Mouse (Mus musculus): ENCODE measurements at regions not wholly inside any gene's neighbourhood (a gene's known extent, or its start where the extent isn't known, plus 50 kb on each side); places are given as distances from the start of the nearest gene placed in this dataset.

DNA sequence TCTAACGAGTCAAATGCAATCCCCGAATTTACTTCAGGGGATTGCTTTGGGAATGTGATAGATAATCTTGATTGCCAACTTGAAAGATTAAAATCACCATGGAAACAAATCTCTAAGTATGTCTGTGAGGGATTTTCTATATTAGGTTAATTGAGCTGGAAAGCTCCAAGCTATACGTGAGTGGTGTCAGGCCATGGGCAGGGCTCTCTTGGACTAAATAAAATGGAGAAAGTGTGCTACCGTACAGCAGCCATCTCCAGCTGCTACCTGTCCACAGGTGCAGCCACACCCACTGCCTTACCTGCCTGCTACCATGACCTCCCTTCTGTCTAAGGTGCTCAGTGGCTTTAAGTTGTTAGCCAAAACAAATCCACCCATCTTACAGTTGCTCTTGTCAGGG, 345.0 kb upstream of the Sphkap start:
- WGBS (ENCODE audit: insufficient replicate concordance) = 67% methylated on average over 4 of the region's 4 CpGs
- Histone ChIP-seq H3K4me1 (no peaks in the 10 kb centered on the region), H3K27me3 (replicated peaks) (no peaks in the 10 kb centered on the region), H3K9me3 (replicated peaks) (no peaks in the 10 kb centered on the region), H3K9ac (no peak overlapping the region), H3K4me2 (no peak overlapping the region), H3K27ac (no peak overlapping the region), H3K4me3 (no peak overlapping the region), H3K36me3 (no peaks in the 10 kb centered on the region)
- ATAC-seq = no peak

DNA sequence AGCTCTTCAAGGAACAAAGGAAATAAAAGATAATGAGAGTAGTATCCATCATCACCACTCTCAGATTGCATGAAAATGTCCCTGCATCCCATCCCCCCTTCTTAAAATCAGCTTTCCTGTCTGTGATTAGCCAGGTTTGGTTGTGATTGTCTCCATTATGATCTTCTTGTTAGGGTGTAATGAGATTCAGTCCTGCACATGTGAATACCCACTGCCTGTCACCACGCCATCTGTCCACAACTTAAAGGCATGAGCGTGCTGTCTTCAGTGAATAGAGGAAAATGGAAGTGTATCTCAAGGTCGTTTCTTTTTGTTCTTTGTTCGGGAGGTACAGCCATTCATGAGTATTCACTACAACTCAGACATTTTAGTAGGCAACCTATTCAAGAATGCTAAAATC, 341.0 kb upstream of the Sphkap start:
- H3K36me3 ChIP-seq = no peaks in the 10 kb centered on the region
- no peak overlapping the region for H3K4me3 ChIP-seq
- H3K27ac ChIP-seq = no peak overlapping the region
- no peaks in the 10 kb centered on the region for H3K9me3 ChIP-seq (replicated peaks)
- H3K4me1 ChIP-seq = no peaks in the 10 kb centered on the region
- no peak for ATAC-seq
- no peak overlapping the region for H3K4me2 ChIP-seq
- no peak overlapping the region for H3K9ac ChIP-seq
- WGBS (ENCODE audit: insufficient replicate concordance) = 65% methylated on average over 4 of the region's 4 CpGs
- H3K27me3 ChIP-seq (replicated peaks) = no peaks in the 10 kb centered on the region

DNA sequence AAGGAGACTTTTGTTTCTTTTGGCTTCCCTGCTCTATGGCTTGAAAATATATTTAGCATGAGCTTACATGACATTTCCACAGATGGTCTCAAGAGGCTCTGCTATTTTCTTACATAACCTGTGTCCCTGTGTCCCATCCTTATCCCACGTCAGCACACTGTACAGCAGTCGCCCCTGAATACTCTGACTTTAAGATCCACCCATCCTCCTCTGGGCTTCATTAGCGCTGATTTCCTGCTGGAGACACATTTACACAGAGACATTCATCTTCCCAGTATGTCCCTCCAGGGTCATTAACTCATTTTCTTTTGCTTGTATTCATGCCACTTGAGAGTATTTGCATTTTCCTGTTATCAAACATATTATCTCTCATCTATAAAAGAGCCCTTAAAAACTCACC, 340.1 kb upstream of the Sphkap start:
- Histone ChIP-seq H3K27me3 (replicated peaks) (no peaks in the 10 kb centered on the region), H3K4me3 (no peak overlapping the region), H3K9ac (no peak overlapping the region), H3K27ac (no peak overlapping the region), H3K4me2 (no peak overlapping the region), H3K36me3 (no peaks in the 10 kb centered on the region), H3K9me3 (replicated peaks) (no peaks in the 10 kb centered on the region), H3K4me1 (no peaks in the 10 kb centered on the region)
- WGBS (ENCODE audit: insufficient replicate concordance) = 64% methylated on average over 3 of the region's 3 CpGs
- no peak for ATAC-seq

DNA sequence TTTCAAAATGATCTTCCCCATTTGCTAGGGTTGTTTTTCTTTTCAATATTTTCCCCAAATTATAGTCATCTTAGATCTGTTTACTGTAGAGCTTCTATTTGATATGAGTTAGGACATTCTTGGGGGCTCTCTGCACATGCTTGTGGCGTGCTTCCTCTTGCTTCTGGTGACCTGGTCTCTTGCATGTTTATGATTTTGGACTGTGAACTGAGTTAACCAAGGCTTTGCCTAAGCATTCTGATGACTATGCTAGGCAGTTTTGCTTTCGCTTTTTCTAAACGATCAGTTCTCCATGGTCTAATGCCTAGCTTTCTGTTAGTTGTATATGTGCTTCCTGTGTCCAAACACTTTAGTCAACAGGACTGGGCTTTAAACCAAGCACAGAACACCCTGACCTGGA, 339.4 kb upstream of the Sphkap start:
- H3K27me3 ChIP-seq (replicated peaks) = no peaks in the 10 kb centered on the region

DNA sequence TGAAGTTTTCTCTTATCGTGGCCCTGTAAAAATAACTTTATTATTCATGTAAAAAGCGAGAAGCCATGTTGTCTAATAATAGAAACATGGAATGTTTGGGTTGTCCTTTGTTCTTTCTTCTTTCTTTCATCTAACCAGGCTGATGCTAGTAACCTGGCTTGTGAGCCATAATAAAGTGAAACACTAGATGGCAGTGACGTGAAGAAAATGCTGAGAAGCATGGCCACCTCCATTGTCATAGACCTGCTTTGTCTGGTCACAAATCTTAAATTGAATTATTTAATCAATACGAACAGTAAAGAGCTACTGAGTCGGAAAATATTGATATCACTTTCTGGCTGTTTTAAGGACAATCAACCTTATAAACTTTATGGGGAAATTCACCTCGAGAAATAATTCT, 338.0 kb upstream of the Sphkap start:
- no peak overlapping the region for H3K4me2 ChIP-seq
- no peak overlapping the region for H3K9ac ChIP-seq
- no peaks in the 10 kb centered on the region for H3K36me3 ChIP-seq
- no peaks in the 10 kb centered on the region for H3K27me3 ChIP-seq (replicated peaks)
- WGBS (ENCODE audit: insufficient replicate concordance) = 26% methylated on average over 6 of the region's 6 CpGs
- no peak overlapping the region for H3K4me3 ChIP-seq
- ATAC-seq = no peak
- no peak overlapping the region for H3K27ac ChIP-seq
- H3K9me3 ChIP-seq (replicated peaks) = no peaks in the 10 kb centered on the region
- no peaks in the 10 kb centered on the region for H3K4me1 ChIP-seq

More for the DNA sequence above, 339.4 kb upstream of the Sphkap start:
- H3K36me3 ChIP-seq = no peaks in the 10 kb centered on the region
- no peak overlapping the region for H3K4me2 ChIP-seq
- no peaks in the 10 kb centered on the region for H3K4me1 ChIP-seq
- no peak overlapping the region for H3K27ac ChIP-seq
- H3K9me3 ChIP-seq (replicated peaks) = no peaks in the 10 kb centered on the region
- WGBS (ENCODE audit: insufficient replicate concordance) = 61% methylated on average over 3 of the region's 3 CpGs
- H3K9ac ChIP-seq = no peak overlapping the region
- H3K4me3 ChIP-seq = no peak overlapping the region
- no peak for ATAC-seq

DNA sequence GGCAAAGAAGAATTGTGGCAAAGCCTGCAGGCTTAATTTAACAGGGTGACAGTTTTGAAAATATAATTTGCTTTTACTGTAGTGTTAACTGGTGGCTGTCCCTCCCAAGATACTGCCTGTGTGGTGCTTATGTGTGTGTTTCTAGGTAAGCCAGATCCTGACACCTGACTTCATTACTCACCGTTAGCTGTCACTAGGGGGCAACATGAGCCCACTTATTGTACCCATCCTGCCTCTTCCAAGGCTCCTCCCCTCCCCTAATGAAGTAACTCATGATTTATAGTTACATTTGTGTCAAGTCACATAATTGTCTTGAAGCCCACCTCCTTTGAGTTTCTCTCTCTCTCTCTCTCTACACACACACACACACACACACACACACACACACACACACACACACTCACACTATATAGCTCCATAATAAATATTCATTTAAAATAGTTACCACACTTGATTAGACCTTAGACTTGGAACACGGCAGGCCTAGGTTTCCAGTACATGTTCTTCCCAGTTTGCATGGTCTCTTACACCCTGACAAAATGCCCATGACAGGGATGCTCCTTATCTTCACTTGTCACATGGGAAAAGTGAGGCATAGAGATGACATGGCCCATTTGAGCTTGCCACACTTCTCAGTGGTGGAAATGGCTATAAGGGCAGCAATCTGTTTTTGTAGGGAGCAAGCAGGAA, 328.6 kb upstream of the Sphkap start:
- no peaks in the 10 kb centered on the region for H3K9me3 ChIP-seq (replicated peaks)
- ATAC-seq = no peak
- no peak overlapping the region for H3K4me2 ChIP-seq
- 27% methylated on average over 2 of the region's 2 CpGs for WGBS (ENCODE audit: insufficient replicate concordance)
- H3K27me3 ChIP-seq (replicated peaks) = no peaks in the 10 kb centered on the region
- H3K4me3 ChIP-seq = no peak overlapping the region
- no peak overlapping the region for H3K9ac ChIP-seq
- H3K36me3 ChIP-seq = no peaks in the 10 kb centered on the region
- H3K27ac ChIP-seq = no peak overlapping the region
- no peaks in the 10 kb centered on the region for H3K4me1 ChIP-seq

DNA sequence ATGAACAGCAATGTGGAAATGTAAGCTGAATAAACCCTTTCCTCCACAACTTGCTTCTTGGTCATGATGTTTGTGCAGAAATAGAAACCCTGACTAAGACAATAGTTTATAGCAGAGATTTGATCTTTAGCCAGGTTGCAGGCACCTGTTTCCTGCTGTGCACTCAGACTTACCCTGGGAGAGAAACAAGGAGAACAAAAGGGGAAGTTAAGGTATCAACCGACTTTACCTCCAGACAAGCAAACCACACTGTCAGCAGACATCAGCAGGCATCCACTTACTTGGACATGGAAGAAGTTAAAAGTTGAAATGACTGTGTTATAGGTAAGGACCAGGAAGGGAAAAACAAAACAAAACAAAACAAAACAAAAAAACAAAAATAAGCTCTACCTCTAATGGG, 323.7 kb upstream of the Sphkap start:
- 26% methylated on average over 1 of the region's 1 CpGs for WGBS (ENCODE audit: insufficient replicate concordance)
- Histone ChIP-seq H3K4me3 (no peak overlapping the region), H3K9ac (no peak overlapping the region), H3K9me3 (replicated peaks) (no peaks in the 10 kb centered on the region), H3K27me3 (replicated peaks) (no peaks in the 10 kb centered on the region), H3K36me3 (no peaks in the 10 kb centered on the region), H3K27ac (no peak overlapping the region), H3K4me2 (no peak overlapping the region), H3K4me1 (no peaks in the 10 kb centered on the region)
- no peak for ATAC-seq

DNA sequence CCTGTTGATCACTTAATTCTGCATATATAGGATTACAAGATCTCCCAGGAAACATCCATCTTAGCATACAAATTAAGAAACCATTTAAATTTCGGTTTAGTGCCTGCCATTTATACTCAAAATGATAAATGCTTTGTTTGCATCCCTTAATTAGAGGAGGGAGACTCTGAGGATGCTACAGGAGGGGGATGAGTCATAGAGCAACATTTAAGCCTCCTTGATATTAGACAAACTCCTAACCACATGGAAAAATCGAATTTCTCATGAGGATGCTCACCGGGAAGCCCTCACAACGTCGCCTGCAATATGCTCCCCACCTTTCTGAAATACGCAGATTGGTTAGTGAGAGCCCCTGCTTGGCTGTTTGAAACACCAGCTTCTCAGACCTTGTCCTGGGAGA, 320.8 kb upstream of the Sphkap start:
- no peak for ATAC-seq
- H3K9ac ChIP-seq = no peak overlapping the region
- 67% methylated on average over 6 of the region's 6 CpGs for WGBS (ENCODE audit: insufficient replicate concordance)
- H3K27ac ChIP-seq = no peak overlapping the region
- H3K4me2 ChIP-seq = no peak overlapping the region
- H3K36me3 ChIP-seq = no peaks in the 10 kb centered on the region
- H3K4me3 ChIP-seq = no peak overlapping the region
- H3K4me1 ChIP-seq = no peaks in the 10 kb centered on the region
- H3K27me3 ChIP-seq (replicated peaks) = no peaks in the 10 kb centered on the region
- H3K9me3 ChIP-seq (replicated peaks) = no peaks in the 10 kb centered on the region

DNA sequence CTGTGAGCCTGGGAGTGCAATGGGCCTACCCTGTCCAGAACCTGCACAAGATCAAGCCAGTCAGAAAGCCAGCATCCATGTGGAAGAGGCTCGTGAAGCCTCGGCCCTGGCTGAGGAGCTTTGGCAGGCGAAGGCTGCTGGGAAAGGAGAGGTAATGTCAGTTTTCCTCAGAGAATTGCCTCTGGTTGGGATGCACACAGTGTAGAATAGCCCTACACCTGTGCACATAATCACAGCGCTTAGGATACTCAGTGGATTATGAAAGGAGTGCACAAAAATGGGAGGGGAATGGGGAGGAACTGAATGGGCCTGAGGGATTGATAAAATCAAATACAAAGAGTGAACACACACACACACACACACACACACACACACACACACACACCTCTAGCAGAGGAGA, 319.9 kb upstream of the Sphkap start:
- no peak overlapping the region for H3K4me2 ChIP-seq
- H3K36me3 ChIP-seq = no peaks in the 10 kb centered on the region
- no peaks in the 10 kb centered on the region for H3K27me3 ChIP-seq (replicated peaks)
- H3K9ac ChIP-seq = no peak overlapping the region
- no peak for ATAC-seq
- no peaks in the 10 kb centered on the region for H3K9me3 ChIP-seq (replicated peaks)
- H3K27ac ChIP-seq = no peak overlapping the region
- no peaks in the 10 kb centered on the region for H3K4me1 ChIP-seq
- no peak overlapping the region for H3K4me3 ChIP-seq
- WGBS (ENCODE audit: insufficient replicate concordance) = 77% methylated on average over 4 of the region's 4 CpGs

DNA sequence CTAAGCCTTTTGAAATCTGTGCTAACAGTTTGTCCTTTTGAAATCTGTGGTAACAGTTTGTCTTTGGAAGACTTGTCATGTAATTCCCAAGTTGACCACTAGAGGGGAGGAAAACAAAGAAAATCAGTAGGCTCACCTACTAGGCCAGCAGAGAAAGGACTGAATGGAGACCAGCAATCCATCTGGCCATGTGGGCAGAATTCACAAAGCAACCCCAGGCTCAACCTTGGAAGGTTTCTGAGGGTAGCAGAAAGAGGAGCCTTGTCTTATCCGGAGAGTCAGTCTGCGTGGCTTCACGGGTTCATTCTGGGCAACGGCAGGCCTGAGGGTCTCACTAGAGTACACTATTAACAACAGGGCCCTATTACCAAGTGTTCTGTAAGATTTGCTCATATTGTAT, 319.2 kb upstream of the Sphkap start:
- Histone ChIP-seq H3K4me2 (no peak overlapping the region), H3K9ac (no peak overlapping the region), H3K27me3 (replicated peaks) (no peaks in the 10 kb centered on the region), H3K36me3 (no peaks in the 10 kb centered on the region), H3K9me3 (replicated peaks) (no peaks in the 10 kb centered on the region), H3K4me1 (no peaks in the 10 kb centered on the region), H3K4me3 (no peak overlapping the region), H3K27ac (no peak overlapping the region)
- 73% methylated on average over 4 of the region's 4 CpGs for WGBS (ENCODE audit: insufficient replicate concordance)
- no peak for ATAC-seq

DNA sequence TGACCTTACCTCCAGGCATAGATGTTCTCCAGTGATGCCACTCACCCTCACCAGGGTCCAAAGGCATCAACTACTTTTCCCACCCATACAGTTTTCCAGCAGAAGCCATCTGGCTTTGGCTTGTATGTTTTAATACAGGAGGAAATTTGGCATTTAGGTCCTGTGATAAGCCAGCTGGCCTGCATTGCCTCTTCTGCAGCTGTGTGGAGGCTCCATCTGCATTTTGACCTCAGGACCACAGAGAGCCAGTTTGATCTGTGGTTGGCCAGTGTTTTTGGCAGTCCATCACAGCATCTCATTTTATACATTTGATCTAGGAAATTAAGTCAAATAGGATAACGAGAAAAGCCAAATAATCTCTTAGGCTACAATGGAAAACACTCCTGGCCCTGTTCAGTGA, 315.1 kb upstream of the Sphkap start:
- ATAC-seq = no peak
- Histone ChIP-seq H3K9me3 (replicated peaks) (no peaks in the 10 kb centered on the region), H3K27me3 (replicated peaks) (no peaks in the 10 kb centered on the region), H3K4me2 (no peak overlapping the region), H3K36me3 (no peaks in the 10 kb centered on the region), H3K9ac (no peak overlapping the region), H3K4me3 (no peak overlapping the region), H3K4me1 (no peaks in the 10 kb centered on the region), H3K27ac (no peak overlapping the region)
- WGBS (ENCODE audit: insufficient replicate concordance) = 35% methylated on average over 1 of the region's 1 CpGs

DNA sequence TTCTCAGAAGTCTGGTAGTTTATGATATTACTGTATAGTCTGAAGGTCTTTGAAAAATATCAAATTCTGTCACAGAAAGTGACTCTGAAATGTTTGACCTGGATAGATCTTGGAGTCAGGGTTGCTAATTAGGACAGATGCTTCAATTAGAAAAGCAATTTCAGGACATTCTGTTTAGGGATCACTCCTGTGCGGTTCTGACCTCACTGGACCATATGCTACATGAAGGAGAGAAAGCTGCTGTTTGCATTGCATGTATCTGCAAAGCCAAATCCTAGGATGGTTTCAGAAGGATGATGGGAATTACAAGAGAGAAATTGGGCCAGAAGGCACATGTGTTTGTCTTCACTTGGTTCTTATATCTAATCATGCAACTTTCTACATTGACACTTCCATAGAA, 312.2 kb upstream of the Sphkap start:
- no peaks in the 10 kb centered on the region for H3K36me3 ChIP-seq
- H3K9me3 ChIP-seq (replicated peaks) = no peaks in the 10 kb centered on the region
- no peaks in the 10 kb centered on the region for H3K4me1 ChIP-seq
- H3K27ac ChIP-seq = no peak overlapping the region
- no peak for ATAC-seq
- no peak overlapping the region for H3K4me3 ChIP-seq
- 67% methylated on average over 1 of the region's 1 CpGs for WGBS (ENCODE audit: insufficient replicate concordance)
- H3K27me3 ChIP-seq (replicated peaks) = no peaks in the 10 kb centered on the region
- no peak overlapping the region for H3K4me2 ChIP-seq
- no peak overlapping the region for H3K9ac ChIP-seq

DNA sequence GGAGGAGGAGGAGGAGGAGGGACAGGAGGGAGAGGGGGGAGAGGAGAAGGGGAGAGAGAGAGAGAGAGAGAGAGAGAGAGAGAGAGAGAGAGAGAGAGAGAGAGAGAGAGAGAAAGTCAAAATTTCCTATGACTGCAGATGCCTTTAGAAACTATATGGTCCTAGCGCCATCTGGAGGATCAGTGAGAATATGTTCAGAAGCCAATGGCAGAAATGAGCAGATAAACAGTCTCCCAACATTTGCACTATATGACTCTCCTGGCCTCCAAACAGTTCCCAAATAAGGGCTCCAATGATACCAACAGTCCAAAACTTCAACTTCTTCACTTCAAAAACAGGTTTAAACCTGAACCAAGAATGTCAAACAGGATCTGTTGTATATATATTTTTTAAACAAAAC, 309.1 kb upstream of the Sphkap start:
- 0% methylated on average over 1 of the region's 1 CpGs for WGBS (ENCODE audit: insufficient replicate concordance)
- Histone ChIP-seq H3K9ac (no peak overlapping the region), H3K4me2 (no peak overlapping the region), H3K4me1 (no peaks in the 10 kb centered on the region), H3K36me3 (no peaks in the 10 kb centered on the region), H3K27me3 (replicated peaks) (no peaks in the 10 kb centered on the region), H3K27ac (no peak overlapping the region), H3K9me3 (replicated peaks) (no peaks in the 10 kb centered on the region), H3K4me3 (no peak overlapping the region)
- no peak for ATAC-seq

All from liver, embryonic 12.5 days (tissue).